Mouse (Mus musculus) activated CD4-positive, CD25-positive, alpha-beta regulatory T cell (primary cell): ENCODE measurements around the gene Col1a2. TPM values are rescaled to one million over a fixed set of nuclear protein-coding genes. Genes with fewer than 3 reads are reported as not detected.

Experiments used
- polyA plus RNA-seq, 2 experiments: library from polyadenylated mRNA; unstranded; fragments of 100-300 nt; shearing (Covaris generic); gene quantifications; one replicate each; pipeline ENCODE4 v1.2.1; 2017

Gene Col1a2
- under 1 TPM; 0.23 to 0.65 TPM for polyA plus RNA-seq

DNA sequence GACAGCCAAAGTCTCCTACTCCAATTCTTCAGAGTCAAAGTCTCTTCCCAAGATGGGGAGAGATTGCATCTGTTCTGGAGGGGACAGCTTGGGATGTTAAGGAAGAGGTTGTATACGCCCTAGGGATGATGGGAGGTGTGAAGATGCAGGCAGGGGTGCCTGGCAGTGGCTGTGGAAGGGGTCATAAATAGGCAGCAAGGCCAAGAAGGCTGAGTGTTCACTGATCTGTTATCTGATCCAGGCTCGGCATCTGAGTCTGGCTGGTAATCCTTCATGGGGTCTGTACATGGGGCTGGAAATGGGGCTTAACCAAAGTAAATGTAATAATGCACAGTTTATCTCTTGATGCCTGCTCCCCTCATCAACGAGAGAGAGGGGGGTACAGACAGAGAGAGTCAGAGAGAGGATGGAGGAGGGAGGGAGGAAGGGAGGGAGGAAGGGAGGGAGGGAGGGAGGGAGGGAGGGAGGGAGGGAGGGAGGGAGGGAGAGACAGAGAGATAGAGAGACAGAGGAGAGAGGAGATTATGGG is at the start of gene Col1a2:
Gene Col1a2 (plus strand): TSS at position 212 of the 529 bp plus-strand sequence.

Other genes starting within 250 kb of the Col1a2 start
- 10 to 100 TPM; 28.2 to 31.1 TPM for gene Casd1, start 96.0 kb downstream of the Col1a2 start, polyA plus RNA-seq
- 1 to 10 TPM in 1 of 2 experiments, under 1 TPM in 1; 0.25 to 1.2 TPM for gene Sgce, start 242.4 kb downstream of the Col1a2 start, polyA plus RNA-seq
- gene Peg10, start 242.5 kb downstream of the Col1a2 start, polyA plus RNA-seq = not detected